Mouse (Mus musculus): ENCODE results near the gene Tmem259.

GRCm38 (mm10) chr10:79936284-79936910 is 47.7 kb downstream of the Tmem259 start:
- no peak for TF ChIP-seq CTCF (IDR thresholded peaks at IDR 0.05; ENCODE audit: low read depth, low read length)
- TF ChIP-seq POLR2A (IDR thresholded peaks at IDR 0.05; ENCODE audit: extremely low read depth, insufficient read depth, low read length), result no peak
